Mouse (Mus musculus): ENCODE data around the gene Erh. TPM values are rescaled to one million over a fixed set of nuclear protein-coding genes. Genes with fewer than 3 reads are reported as not detected.

Erh gene
- polyA plus RNA-seq, 1 experiment from 2014 or later, result 512 TPM

DNA sequence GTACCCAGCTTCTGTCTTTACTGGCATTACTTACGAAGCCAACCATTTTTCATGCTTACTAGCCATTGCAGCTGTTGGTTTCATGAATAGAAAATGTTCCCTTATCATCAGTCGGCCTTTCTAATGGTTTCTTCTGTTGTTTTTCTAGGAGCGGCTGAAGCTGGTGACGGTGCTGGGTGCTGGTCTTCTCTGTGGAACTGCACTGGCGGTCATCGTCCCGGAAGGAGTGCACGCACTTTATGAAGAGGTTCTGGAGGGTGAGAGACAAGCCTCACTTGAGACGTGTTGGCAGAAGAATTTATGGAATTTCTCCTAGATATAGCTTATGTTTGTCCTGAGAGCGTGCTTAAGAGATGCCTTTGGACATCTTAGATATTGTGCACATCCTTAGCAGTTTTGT, 18.2 kb upstream of the Erh start:
- Histone ChIP-seq H3K27me3 (replicated peaks; ENCODE audit: low read depth, poor library complexity, severe bottlenecking) (no peaks in the 10 kb centered on the region), H3K36me3 (replicated peaks) (peaks cover 46% of the 10 kb centered on the region), H3K4me3 (no peak overlapping the region), H3K4me1 (no peaks in the 10 kb centered on the region), H3K27ac (replicated peaks) (no peak overlapping the region), H3K9me3 (no peaks in the 10 kb centered on the region)
- WGBS, result 92% methylated on average over 10 of the region's 10 CpGs
- no peak for DNase-seq (ENCODE audit: low spot score)

DNA sequence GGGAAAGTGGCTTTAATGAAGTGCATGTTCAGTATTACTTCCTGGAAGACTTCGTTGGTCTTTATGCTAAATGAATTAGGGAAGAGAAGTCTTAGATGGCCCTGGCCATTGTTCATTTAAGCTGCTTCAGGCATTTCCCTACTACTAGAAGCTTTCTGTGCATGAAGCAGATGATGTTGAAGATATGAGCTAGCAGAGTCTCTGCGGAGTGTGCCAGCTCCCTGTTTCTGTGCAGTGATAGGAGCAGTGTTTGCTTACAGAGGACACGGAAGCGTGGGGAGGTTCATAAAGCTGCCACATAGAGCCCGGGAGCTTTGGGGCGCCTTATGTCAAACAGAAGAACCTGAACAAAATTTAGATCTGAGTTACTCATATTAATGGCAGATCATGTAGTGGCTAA, 14.5 kb upstream of the Erh start:
- H3K27ac ChIP-seq (replicated peaks), result no peak overlapping the region
- H3K4me1 ChIP-seq, result no peaks in the 10 kb centered on the region
- peaks cover 14% of the 10 kb centered on the region for H3K36me3 ChIP-seq (replicated peaks)
- no peak for DNase-seq (ENCODE audit: low spot score)
- no peaks in the 10 kb centered on the region for H3K27me3 ChIP-seq (replicated peaks; ENCODE audit: low read depth, poor library complexity, severe bottlenecking)
- H3K4me3 ChIP-seq, result no peak overlapping the region
- no peaks in the 10 kb centered on the region for H3K9me3 ChIP-seq
- 91% methylated on average over 6 of the region's 6 CpGs for WGBS

DNA sequence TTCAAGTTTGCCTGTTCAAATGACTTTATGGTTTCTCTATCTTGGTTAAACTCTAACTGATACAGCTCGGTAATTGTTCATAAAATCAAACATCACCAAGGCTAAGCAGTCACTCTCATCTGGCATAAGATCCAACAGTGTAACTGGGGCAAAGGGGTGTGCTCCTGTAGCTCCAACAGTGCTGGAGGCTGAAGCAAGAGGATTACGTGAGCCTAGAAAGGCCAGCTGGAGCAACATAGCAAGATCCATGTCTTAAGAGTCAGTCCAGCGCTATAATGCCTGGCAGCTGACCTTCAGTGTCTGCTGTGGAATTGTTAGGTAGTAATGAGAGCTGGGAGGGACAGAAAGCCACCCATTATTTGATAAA, 10.5 kb upstream of the Erh start:
- DNase-seq (ENCODE audit: low spot score), result no peak
- H3K27me3 ChIP-seq (replicated peaks; ENCODE audit: low read depth, poor library complexity, severe bottlenecking), result no peaks in the 10 kb centered on the region
- no peaks in the 10 kb centered on the region for H3K4me1 ChIP-seq
- WGBS, result 88% methylated on average over 3 of the region's 3 CpGs
- no peak overlapping the region for H3K4me3 ChIP-seq
- H3K36me3 ChIP-seq (replicated peaks), result peaks cover 6% of the 10 kb centered on the region
- no peak overlapping the region for H3K27ac ChIP-seq (replicated peaks)
- no peaks in the 10 kb centered on the region for H3K9me3 ChIP-seq

DNA sequence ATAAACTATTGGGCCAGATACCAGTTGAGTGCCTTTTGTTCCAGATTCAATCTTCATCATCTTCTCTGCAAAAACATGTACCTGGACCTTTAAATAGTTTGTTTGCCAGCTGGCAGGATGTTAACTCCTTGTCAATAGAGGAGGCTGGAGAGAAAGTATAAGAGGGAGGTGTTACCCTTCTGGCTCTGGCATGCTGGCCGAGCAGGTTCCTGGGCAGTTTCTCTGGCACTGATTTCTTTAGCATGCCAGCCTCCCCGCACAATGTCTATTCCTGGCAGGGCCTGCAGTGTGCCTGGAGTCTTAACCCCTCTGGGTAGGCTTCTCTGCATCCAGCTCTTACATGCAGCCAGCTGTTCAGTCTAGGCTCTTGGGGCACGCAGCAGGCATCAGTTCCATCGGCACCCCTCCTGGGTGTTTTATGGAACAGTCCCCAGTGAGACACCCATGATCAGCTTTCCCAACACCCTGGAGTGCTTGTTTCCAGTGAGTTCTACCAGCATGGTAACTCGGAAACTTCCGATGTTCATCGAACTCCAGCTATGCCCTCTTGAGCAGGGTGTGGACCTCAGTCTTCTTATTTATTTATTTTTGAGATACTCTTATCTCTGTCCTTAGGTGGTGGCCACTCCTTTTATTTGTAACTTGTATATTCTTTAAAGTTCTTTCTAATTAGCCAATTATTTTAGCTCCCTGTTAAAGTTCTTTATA, 10.0 kb upstream of the Erh start:
- no peaks in the 10 kb centered on the region for H3K9me3 ChIP-seq
- H3K4me1 ChIP-seq, result no peaks in the 10 kb centered on the region
- WGBS, result 95% methylated on average over 7 of the region's 7 CpGs
- no peak for DNase-seq (ENCODE audit: low spot score)
- H3K27ac ChIP-seq (replicated peaks), result no peak overlapping the region
- no peak overlapping the region for H3K4me3 ChIP-seq
- no peaks in the 10 kb centered on the region for H3K27me3 ChIP-seq (replicated peaks; ENCODE audit: low read depth, poor library complexity, severe bottlenecking)
- H3K36me3 ChIP-seq (replicated peaks), result peaks cover 6% of the 10 kb centered on the region

DNA sequence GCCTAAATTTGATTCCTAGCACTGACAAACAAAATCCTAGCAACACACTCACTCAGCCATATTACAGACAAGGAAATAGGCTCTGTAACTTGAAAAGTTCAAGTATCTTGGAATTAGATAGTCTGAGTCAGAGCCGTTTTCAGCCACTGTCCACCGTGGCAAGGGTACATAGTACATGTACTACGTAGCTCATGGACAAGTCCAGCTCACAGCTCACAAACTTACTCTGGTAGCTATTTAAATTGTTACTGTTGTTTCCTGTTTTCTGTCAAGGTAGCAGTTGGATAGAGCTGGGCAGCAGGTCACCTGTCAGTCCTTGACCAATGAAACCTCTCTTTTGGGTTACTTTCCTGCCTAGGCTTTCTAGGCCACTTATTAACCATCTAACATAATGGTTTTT, 2.2 kb upstream of the Erh start:
- H3K9me3 ChIP-seq, result no peaks in the 10 kb centered on the region
- no peak overlapping the region for H3K27ac ChIP-seq (replicated peaks)
- no peak for DNase-seq (ENCODE audit: low spot score)
- no peak overlapping the region for H3K4me3 ChIP-seq
- H3K4me1 ChIP-seq, result peaks cover 34% of the 10 kb centered on the region
- 93% methylated on average over 3 of the region's 3 CpGs for WGBS
- H3K27me3 ChIP-seq (replicated peaks; ENCODE audit: low read depth, poor library complexity, severe bottlenecking), result no peaks in the 10 kb centered on the region
- H3K36me3 ChIP-seq (replicated peaks), result peaks cover 24% of the 10 kb centered on the region

DNA sequence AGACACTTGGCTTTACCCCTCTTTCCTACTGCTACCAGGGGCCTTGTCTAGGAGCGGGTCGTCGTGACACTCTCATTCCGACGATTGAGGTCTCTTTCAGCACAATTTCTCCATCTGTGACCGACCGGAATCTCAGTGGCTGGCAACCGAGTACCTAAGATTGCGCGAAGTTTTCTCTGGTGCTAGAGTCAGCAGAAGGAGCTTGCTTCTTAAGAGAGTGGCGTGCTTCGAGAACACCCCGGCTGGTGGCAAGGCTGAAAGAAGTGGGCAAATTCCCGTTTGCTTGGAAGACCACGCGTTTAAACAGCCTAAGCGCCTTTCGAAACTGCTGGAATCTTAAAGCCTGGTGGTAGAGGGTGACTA, 346 bp upstream of the Erh start:
- 10% methylated on average over 18 of the region's 18 CpGs for WGBS
- no peaks in the 10 kb centered on the region for H3K27me3 ChIP-seq (replicated peaks; ENCODE audit: low read depth, poor library complexity, severe bottlenecking)
- peak overlapping the region; percentile 99 for H3K27ac ChIP-seq (replicated peaks)
- peaks cover 34% of the 10 kb centered on the region for H3K4me1 ChIP-seq
- no peak for DNase-seq (ENCODE audit: low spot score)
- H3K9me3 ChIP-seq, result no peaks in the 10 kb centered on the region
- H3K4me3 ChIP-seq, result peak overlapping the region; percentile 99
- peaks cover 36% of the 10 kb centered on the region for H3K36me3 ChIP-seq (replicated peaks)

DNA sequence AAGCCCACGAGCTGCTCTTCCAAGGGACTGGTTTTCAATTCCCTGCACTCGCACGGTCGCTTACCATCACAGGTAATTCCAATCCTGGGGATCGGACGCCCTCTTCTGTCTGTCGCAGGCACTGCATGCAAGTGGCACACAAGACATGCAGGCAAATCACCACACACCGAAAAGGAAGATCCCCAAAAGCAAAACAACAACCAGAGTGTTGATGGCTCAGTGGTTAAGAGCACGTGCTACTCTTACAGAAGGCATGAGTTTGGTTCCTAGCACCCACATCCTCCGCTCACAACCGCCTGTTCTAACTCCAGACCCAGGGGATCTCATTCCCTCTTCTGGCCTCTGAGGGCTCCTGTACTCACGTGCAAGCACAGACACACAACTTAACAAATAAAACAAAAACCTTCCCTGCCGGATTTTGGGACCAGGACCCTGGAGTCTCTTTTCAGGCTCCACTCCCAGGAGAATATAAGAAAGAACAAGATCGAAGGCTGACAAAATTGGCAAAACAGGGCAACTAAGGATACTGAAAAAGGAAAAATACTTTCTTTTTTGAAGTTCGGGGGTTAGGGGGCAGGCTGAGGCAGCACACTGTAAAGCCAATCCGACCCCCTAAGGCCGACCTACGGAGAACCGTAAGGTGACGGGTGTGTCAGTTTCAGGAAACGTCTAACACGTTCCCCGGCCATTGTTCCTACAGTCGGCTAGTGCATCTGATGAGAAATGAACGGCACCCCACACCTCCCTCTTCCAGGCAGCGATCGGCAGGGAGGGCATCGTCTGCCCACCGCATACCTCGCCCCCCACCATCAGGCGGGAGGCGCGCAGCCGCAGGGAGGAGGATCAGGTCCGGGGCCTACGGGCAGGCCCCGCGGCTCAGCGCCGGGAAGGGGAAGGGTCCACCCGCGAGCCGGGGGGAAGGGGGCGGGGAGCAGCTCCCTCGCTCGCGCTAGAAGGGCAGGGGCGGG, 1.1 kb downstream of the Erh start:
- Histone ChIP-seq H3K9me3 (no peaks in the 10 kb centered on the region), H3K27ac (replicated peaks) (peak overlapping the region; percentile 99), H3K4me1 (peaks cover 34% of the 10 kb centered on the region), H3K4me3 (peak overlapping the region; percentile 99), H3K27me3 (replicated peaks; ENCODE audit: low read depth, poor library complexity, severe bottlenecking) (no peaks in the 10 kb centered on the region), H3K36me3 (replicated peaks) (peaks cover 43% of the 10 kb centered on the region)
- DNase-seq (ENCODE audit: low spot score), result peak; percentile 77
- 2% methylated on average over 48 of the region's 48 CpGs for WGBS

DNA sequence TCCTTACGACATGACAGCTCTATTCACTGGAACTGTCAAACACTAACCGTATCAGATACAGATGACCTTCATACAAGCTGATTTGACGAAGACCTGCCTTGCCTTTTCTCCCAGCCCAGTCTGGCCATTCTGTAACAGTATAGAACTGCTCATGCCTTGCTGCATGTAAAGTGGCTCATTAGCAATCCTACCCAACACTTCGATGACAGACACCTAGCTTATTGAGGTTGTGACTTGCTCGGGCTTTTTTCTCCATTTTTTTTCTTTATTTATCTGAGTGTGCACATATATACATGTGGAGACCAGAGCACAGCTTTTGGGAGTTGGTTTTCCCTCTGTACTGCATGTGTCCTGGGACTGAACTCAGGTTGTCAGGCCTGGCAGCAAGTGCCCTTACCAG, 12.4 kb downstream of the Erh start:
- H3K36me3 ChIP-seq (replicated peaks), result peaks cover 68% of the 10 kb centered on the region
- H3K4me1 ChIP-seq, result peaks cover 15% of the 10 kb centered on the region
- H3K27ac ChIP-seq (replicated peaks), result no peak overlapping the region
- H3K27me3 ChIP-seq (replicated peaks; ENCODE audit: low read depth, poor library complexity, severe bottlenecking), result no peaks in the 10 kb centered on the region
- no peaks in the 10 kb centered on the region for H3K9me3 ChIP-seq
- no peak overlapping the region for H3K4me3 ChIP-seq
- WGBS, result 90% methylated on average over 5 of the region's 5 CpGs
- no peak for DNase-seq (ENCODE audit: low spot score)

DNA sequence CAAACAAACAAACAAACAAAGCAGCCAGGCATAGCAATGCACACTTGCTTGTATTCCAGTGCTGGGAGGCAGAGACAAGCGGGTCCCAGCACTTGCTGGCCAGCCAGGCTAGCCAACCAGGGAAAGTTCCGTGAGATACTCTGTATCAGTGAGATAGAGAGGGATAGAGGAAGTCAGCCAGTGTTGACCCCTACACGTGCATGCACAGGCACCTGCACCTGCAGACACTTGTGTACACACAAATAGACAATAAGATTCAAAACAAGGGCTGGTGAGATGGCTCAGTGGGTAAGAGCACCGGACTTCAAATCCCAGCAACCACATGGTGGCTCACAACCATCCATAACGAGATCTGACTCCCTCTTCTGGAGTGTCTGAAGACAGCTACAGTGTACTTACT, 23.6 kb downstream of the Erh start:
- no peaks in the 10 kb centered on the region for H3K27me3 ChIP-seq (replicated peaks; ENCODE audit: low read depth, poor library complexity, severe bottlenecking)
- no peak overlapping the region for H3K27ac ChIP-seq (replicated peaks)
- no peaks in the 10 kb centered on the region for H3K9me3 ChIP-seq
- no peaks in the 10 kb centered on the region for H3K36me3 ChIP-seq (replicated peaks)
- 83% methylated on average over 5 of the region's 5 CpGs for WGBS
- DNase-seq (ENCODE audit: low spot score), result no peak
- 0 out of 2 replicates have a peak, but pooled peaks cover 4% of the 10 kb centered on the region for H3K4me1 ChIP-seq
- H3K4me3 ChIP-seq, result no peak overlapping the region

DNA sequence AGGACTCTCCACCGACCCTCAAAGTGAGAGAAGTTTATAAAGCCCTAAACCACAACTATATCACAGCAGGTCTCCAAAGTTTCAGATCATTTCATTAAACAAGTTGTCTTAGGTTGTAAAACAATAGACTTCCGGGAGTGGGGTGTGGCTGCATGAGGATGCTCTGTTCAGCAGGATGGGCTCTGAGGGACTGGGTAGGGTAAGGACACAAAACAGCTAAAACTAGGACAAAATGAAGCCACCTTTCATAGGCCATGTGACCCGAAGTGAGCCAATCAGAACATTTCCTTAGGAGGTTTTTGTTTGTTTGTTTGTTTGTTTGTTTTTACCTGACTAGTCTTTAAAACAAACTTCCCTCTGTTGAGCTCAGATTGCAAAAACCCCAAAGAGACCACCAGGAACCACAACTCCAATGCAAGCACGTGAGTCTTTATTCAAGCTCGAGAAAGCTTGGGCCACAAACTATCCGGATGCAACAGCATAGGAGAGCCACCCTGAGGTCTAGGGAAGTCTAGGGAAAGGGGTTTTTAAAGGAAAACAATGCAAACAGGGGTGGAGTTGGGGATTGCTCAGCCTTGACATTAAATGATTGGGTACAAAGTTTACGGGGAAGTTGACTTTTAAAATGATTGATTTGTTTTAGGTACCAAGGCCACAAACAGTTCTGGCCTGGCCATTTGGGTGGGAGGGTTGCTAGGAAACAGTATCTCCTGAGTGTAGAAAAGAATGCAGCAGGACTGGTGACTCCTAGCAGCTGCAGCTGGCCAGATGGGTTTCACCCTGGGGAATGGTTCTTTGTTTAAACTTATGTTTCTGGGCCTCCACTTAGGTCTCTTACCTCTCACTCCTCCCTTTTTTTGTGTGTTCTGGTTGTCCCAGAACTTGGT, 28.5 kb downstream of the Erh start:
- Histone ChIP-seq H3K4me1 (0 out of 2 replicates have a peak, but pooled peaks cover 4% of the 10 kb centered on the region), H3K27ac (replicated peaks) (no peak overlapping the region)
- 70% methylated on average over 7 of the region's 7 CpGs for WGBS

DNA sequence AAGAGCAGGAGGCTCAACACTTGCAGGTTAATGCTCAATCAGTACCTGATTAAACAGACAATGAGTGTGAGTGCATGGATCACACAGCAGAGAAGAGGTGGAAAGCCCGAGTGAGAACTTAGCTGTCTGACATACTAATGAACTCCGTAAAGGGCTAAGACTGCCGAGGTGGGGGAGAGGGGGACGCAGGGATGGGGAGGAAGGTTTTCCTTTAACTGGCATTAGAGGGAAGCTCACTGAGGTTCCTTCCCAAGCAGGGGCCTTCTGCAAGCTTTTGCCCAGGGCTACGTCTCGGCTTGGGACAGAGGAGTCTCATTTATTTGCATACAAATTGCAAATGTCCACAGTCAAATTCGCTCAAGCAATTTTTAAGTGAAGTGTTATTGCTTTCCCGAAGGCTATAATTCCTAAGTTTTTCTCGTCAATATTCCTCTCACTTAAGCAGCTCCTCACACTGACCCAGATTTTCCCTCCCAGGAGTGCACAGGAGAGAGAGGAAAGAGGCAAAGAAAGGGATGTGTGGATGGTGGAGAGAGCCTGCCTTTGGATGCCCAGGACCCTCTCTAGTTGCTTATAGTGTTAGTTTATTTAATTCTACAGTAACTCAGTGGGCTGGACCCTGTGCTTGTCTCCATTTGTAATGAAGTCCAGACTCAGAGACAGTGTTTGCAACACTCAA, 31.9 kb downstream of the Erh start:
- Histone ChIP-seq H3K27me3 (replicated peaks; ENCODE audit: low read depth, poor library complexity, severe bottlenecking) (no peaks in the 10 kb centered on the region), H3K36me3 (replicated peaks) (no peaks in the 10 kb centered on the region), H3K9me3 (no peaks in the 10 kb centered on the region), H3K4me3 (no peak overlapping the region), H3K4me1 (0 out of 2 replicates have a peak, but pooled peaks cover 4% of the 10 kb centered on the region), H3K27ac (replicated peaks) (no peak overlapping the region)
- no peak for DNase-seq (ENCODE audit: low spot score)
- 57% methylated on average over 9 of the region's 9 CpGs for WGBS

More for the DNA sequence above, 28.5 kb downstream of the Erh start:
- H3K36me3 ChIP-seq (replicated peaks), result no peaks in the 10 kb centered on the region
- no peak for DNase-seq (ENCODE audit: low spot score)
- H3K9me3 ChIP-seq, result no peaks in the 10 kb centered on the region
- no peaks in the 10 kb centered on the region for H3K27me3 ChIP-seq (replicated peaks; ENCODE audit: low read depth, poor library complexity, severe bottlenecking)
- no peak overlapping the region for H3K4me3 ChIP-seq

DNA sequence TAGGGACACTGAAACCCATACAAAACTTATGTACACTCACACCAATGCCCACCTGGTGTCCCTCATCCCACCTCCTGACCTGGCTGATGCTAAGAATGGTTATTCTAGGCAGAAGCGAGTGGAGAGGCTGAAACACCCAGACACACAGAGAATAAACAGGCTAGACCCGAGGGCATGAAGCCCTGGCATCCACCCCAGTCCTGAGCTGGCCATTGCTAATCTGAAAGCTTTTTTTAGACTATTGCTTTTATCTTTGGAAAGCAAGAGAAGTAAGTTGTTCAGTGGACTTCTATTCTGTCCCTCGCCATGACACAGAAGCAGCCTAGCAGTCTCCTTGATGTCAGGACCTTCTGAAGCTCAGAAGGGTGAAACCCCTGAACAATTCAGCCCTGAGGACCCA, 34.2 kb downstream of the Erh start:
- no peak for DNase-seq (ENCODE audit: low spot score)
- Histone ChIP-seq H3K36me3 (replicated peaks) (0 out of 2 replicates have a peak, but pooled peaks cover 2% of the 10 kb centered on the region), H3K27me3 (replicated peaks; ENCODE audit: low read depth, poor library complexity, severe bottlenecking) (no peaks in the 10 kb centered on the region), H3K9me3 (no peaks in the 10 kb centered on the region), H3K4me1 (no peaks in the 10 kb centered on the region), H3K27ac (replicated peaks) (no peak overlapping the region), H3K4me3 (no peak overlapping the region)
- 78% methylated on average over 3 of the region's 3 CpGs for WGBS

Data from embryonic facial prominence, embryonic 10.5 days (tissue).